Mouse (Mus musculus) erythroblast, embryonic 14.5 days (primary cell): ENCODE data around the gene Bag6. TPM values are rescaled to one million over a fixed set of nuclear protein-coding genes. Genes with fewer than 3 reads are reported as not detected.
A peak's percentile ranks its signal among the peaks of the same experiment; 100 is the strongest.
"Not testable (repeated sequence)": the region's sequence is repeated elsewhere in the genome, so short reads cannot be mapped to it uniquely, and the experiment has no call there.

ENCODE experiments used
- H3K27me3 ChIP-seq: 2 replicates; pipeline ENCODE4 v1.6.1; 2012; ENCODE audit warnings: inconsistent platforms; ENCODE audit not compliant: control insufficient read depth
- H3K36me3 ChIP-seq: 2 replicates; pipeline ENCODE4 v1.6.1; 2012; ENCODE audit warnings: mild to moderate bottlenecking, inconsistent platforms; ENCODE audit not compliant: control insufficient read depth
- H3K4me1 ChIP-seq: 2 replicates; pipeline ENCODE4 v1.6.1; 2012; ENCODE audit warnings: inconsistent platforms; ENCODE audit not compliant: control insufficient read depth
- H3K4me3 ChIP-seq: replicated peaks from 2 replicates; pipeline ENCODE3; 2012; ENCODE audit warnings: moderate library complexity, mild to moderate bottlenecking, inconsistent platforms
- H3K9me3 ChIP-seq: 2 replicates; pipeline ENCODE4 v1.6.1; 2012; ENCODE audit warnings: low read length, inconsistent platforms, mixed read lengths; ENCODE audit not compliant: control insufficient read depth
- GATA1 ChIP-seq: IDR thresholded peaks from 2 replicates; pipeline ENCODE4 v1.6.1; 2012; ENCODE audit warnings: low read length, inconsistent platforms, mixed read lengths
- TAL1 ChIP-seq: IDR thresholded peaks from 3 replicates; pipeline ENCODE4 v1.6.1; 2012; ENCODE audit warnings: low read length, inconsistent platforms, mixed read lengths
- polyA plus RNA-seq: library from polyadenylated mRNA; stranded (reverse); fragments of >175 nt; gene quantifications from 2 replicates; pipeline ENCODE4 v1.2.3, GENCODE M21; 2012

Bag6 gene
- polyA plus RNA-seq, 1 experiment, result 102 TPM

GRCm38 (mm10) chr17:35108097-35108496 lies 26.9 kb upstream of the Bag6 start, which contains the start of gene Ly6g5c:
Gene Ly6g5c, plus strand, starts transcription at chr17:35108279.
- no peak for TF ChIP-seq GATA1
- no peak for TF ChIP-seq TAL1
- peaks cover 2% of the 10 kb centered on the region; the same call in 1 of the 2 replicates for H3K27me3 ChIP-seq
- no peak within 1 kb of the TSS for H3K4me3 ChIP-seq
- H3K9me3 ChIP-seq, result no peaks in the 10 kb centered on the region
- H3K4me1 ChIP-seq, result peaks cover 33% of the 10 kb centered on the region
- peaks cover 18% of the 10 kb centered on the region for H3K36me3 ChIP-seq

- Histone ChIP-seq H3K36me3 (peaks cover 29% of the 10 kb centered on the region), H3K9me3 (no peaks in the 10 kb centered on the region), H3K27me3 (peaks cover 2% of the 10 kb centered on the region; the same call in 1 of the 2 replicates), H3K4me1 (no peaks in the 10 kb centered on the region; the same call in 1 of the 2 replicates), H3K4me3 (no peak overlapping the region)
- no peak for TF ChIP-seq TAL1
- no peak for TF ChIP-seq GATA1
Measured at GRCm38 (mm10) chr17:35111774-35112173, 23.2 kb upstream of the Bag6 start.

- no peak for TF ChIP-seq TAL1
- TF ChIP-seq GATA1, result no peak
- Histone ChIP-seq H3K36me3 (peaks cover 58% of the 10 kb centered on the region), H3K4me1 (peaks cover 12% of the 10 kb centered on the region), H3K27me3 (peaks cover 2% of the 10 kb centered on the region; the same call in 1 of the 2 replicates), H3K9me3 (no peaks in the 10 kb centered on the region), H3K4me3 (no peak within 1 kb of the TSS)
Measured at GRCm38 (mm10) chr17:35115046-35116019, 19.6 kb upstream of the Bag6 start, which contains the start of gene Ly6g5b. Gene Ly6g5b, minus strand, starts transcription at chr17:35115428.

GRCm38 (mm10) chr17:35120745-35121142 lies 14.2 kb upstream of the Bag6 start:
- Histone ChIP-seq H3K36me3 (peaks cover 68% of the 10 kb centered on the region), H3K27me3 (no peaks in the 10 kb centered on the region), H3K4me1 (peaks cover 52% of the 10 kb centered on the region), H3K9me3 (no peaks in the 10 kb centered on the region), H3K4me3 (peak overlapping the region; percentile 74)
- TF ChIP-seq GATA1, result no peak
- no peak for TF ChIP-seq TAL1

- Histone ChIP-seq H3K36me3 (peaks cover 63% of the 10 kb centered on the region), H3K27me3 (no peaks in the 10 kb centered on the region), H3K4me1 (peaks cover 58% of the 10 kb centered on the region), H3K9me3 (no peaks in the 10 kb centered on the region), H3K4me3 (peak within 1 kb of the TSS; percentile 74)
- TF ChIP-seq GATA1 (no peak), TAL1 (no peak)
Measured at GRCm38 (mm10) chr17:35121143-35121799, 13.7 kb upstream of the Bag6 start, which contains the start of gene Gpank1. Gene Gpank1, plus strand, starts transcription at chr17:35121455.

GRCm38 (mm10) chr17:35121871-35122303 lies 13.1 kb upstream of the Bag6 start, which contains the start of gene Csnk2b:
Gene Csnk2b, minus strand, starts transcription at chr17:35122053.
- Histone ChIP-seq H3K4me3 (peak within 1 kb of the TSS; percentile 74), H3K36me3 (peaks cover 58% of the 10 kb centered on the region), H3K27me3 (no peaks in the 10 kb centered on the region), H3K9me3 (no peaks in the 10 kb centered on the region), H3K4me1 (peaks cover 64% of the 10 kb centered on the region)
- TF ChIP-seq TAL1 (no peak), GATA1 (no peak)

- H3K9me3 ChIP-seq, H3K4me3 ChIP-seq, H3K27me3 ChIP-seq: not testable (repeated sequence)
- Histone ChIP-seq H3K36me3 (peaks cover 51% of the 10 kb centered on the region), H3K4me1 (peaks cover 71% of the 10 kb centered on the region)
Measured at GRCm38 (mm10) chr17:35123287-35123686, 11.7 kb upstream of the Bag6 start.

GRCm38 (mm10) chr17:35124261-35124896 lies 10.6 kb upstream of the Bag6 start:
- H3K36me3 ChIP-seq, result peaks cover 48% of the 10 kb centered on the region
- H3K4me3 ChIP-seq, H3K27me3 ChIP-seq, H3K9me3 ChIP-seq: not testable (repeated sequence)
- peaks cover 75% of the 10 kb centered on the region for H3K4me1 ChIP-seq

- Histone ChIP-seq H3K4me3 (no peak overlapping the region), H3K9me3 (no peaks in the 10 kb centered on the region), H3K4me1 (peaks cover 69% of the 10 kb centered on the region), H3K36me3 (peaks cover 47% of the 10 kb centered on the region), H3K27me3 (no peaks in the 10 kb centered on the region)
- TF ChIP-seq TAL1, result no peak
- no peak for TF ChIP-seq GATA1
Measured at GRCm38 (mm10) chr17:35125081-35125480, 9.9 kb upstream of the Bag6 start.
